Mouse (Mus musculus): ENCODE measurements at regions not wholly inside any gene's neighbourhood (a gene's known extent, or its start where the extent isn't known, plus 50 kb on each side); places are given as distances from the start of the nearest gene placed in this dataset.

- no peak for DNase-seq
Observed at GRCm38 (mm10) chr5:133198546-133198945, 655.4 kb upstream of the Auts2 start.

- no peak for DNase-seq
Observed at GRCm38 (mm10) chr5:133189798-133190571, 646.8 kb upstream of the Auts2 start.

- no peak for DNase-seq
Observed at GRCm38 (mm10) chr5:133175636-133176035, 632.5 kb upstream of the Auts2 start.

- peak; percentile 93 for DNase-seq
Observed at GRCm38 (mm10) chr5:133173155-133173723, 630.1 kb upstream of the Auts2 start.

GRCm38 (mm10) chr5:133172686-133173085 lies 629.5 kb upstream of the Auts2 start:
- DNase-seq, result no peak

- no peak for DNase-seq
Observed at GRCm38 (mm10) chr5:133171266-133171665, 628.1 kb upstream of the Auts2 start.

GRCm38 (mm10) chr5:133167576-133167975 lies 624.4 kb upstream of the Auts2 start:
- DNase-seq, result no peak

- peak; percentile 27 for DNase-seq
Observed at GRCm38 (mm10) chr5:133167001-133167461, 623.9 kb upstream of the Auts2 start.

- no peak for DNase-seq
Observed at GRCm38 (mm10) chr5:133156115-133156857, 613.1 kb upstream of the Auts2 start.

GRCm38 (mm10) chr5:133145996-133146395 lies 602.9 kb upstream of the Auts2 start:
- no peak for DNase-seq

GRCm38 (mm10) chr5:133143679-133144078 lies 600.5 kb upstream of the Auts2 start:
- DNase-seq, result no peak

- DNase-seq, result no peak
Observed at GRCm38 (mm10) chr5:133142401-133143115, 599.4 kb upstream of the Auts2 start.

GRCm38 (mm10) chr5:133131042-133131441 lies 587.9 kb upstream of the Auts2 start:
- DNase-seq, result no peak

GRCm38 (mm10) chr5:133130316-133130715 lies 587.2 kb upstream of the Auts2 start:
- DNase-seq, result no peak

GRCm38 (mm10) chr5:133124223-133124622 lies 581.1 kb upstream of the Auts2 start:
- no peak for DNase-seq

GRCm38 (mm10) chr5:133113946-133114345 lies 570.8 kb upstream of the Auts2 start:
- DNase-seq, result no peak

- no peak for DNase-seq
Observed at GRCm38 (mm10) chr5:133113183-133113582, 570.0 kb upstream of the Auts2 start.

GRCm38 (mm10) chr5:133106691-133107354 lies 563.7 kb upstream of the Auts2 start:
- DNase-seq, result peak; percentile 71

GRCm38 (mm10) chr5:133096340-133096739 lies 553.2 kb upstream of the Auts2 start:
- DNase-seq, result no peak

- DNase-seq, result no peak
Observed at GRCm38 (mm10) chr5:133084859-133085258, 541.7 kb upstream of the Auts2 start.

- DNase-seq, result no peak
Observed at GRCm38 (mm10) chr5:133080751-133081150, 537.6 kb upstream of the Auts2 start.

- no peak for DNase-seq
Observed at GRCm38 (mm10) chr5:133078916-133079315, 535.8 kb upstream of the Auts2 start.

GRCm38 (mm10) chr5:133078390-133078789 lies 535.2 kb upstream of the Auts2 start:
- DNase-seq, result no peak

Measured in lung, postnatal 10 days (tissue).